Mouse (Mus musculus) ovary, postnatal 14 days (tissue): ENCODE data around the gene Klhl32.

Experiments used
- DNase-seq: peaks from one replicate; pipeline ENCODE4 v3.0.0; 2022; ENCODE audit warnings: low spot score

Gene Klhl32

DNA sequence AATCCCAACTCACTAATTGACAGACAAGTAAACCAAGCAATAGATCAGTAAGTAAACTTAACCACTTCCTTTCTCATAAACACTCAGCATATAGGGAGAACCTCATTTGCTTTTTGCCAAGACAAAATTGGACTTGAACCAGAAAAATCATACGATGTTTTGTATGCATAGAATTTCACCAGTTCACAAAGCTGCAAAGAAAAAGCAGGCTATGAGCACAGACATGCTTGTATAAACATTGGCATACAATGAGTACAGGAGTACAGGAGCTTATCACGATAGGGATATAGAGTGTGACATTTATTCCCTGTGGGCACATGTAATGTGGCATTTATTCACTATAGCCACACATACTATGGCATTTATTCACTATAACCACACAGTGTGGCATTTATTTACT, 220.5 kb downstream of the Klhl32 start:
- DNase-seq = no peak

DNA sequence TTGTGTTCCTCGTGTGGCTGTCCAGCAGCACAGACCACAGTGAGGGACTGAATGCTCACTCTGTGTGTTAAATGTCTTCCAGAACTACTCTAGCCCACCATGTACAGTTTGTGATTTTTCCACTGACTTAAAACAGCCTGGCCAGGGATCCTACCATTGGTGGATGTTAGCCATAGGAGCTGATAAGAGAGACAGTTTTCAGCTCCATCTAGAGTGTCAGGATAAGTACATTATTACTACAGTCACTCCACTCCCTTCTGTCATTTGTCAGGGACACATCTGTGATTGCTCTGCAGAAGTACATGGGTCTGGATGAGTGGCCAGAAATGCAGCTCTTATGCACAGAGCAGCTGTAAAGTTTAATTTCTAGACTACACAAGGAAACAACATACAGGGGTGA, 223.1 kb downstream of the Klhl32 start:
- no peak for DNase-seq

DNA sequence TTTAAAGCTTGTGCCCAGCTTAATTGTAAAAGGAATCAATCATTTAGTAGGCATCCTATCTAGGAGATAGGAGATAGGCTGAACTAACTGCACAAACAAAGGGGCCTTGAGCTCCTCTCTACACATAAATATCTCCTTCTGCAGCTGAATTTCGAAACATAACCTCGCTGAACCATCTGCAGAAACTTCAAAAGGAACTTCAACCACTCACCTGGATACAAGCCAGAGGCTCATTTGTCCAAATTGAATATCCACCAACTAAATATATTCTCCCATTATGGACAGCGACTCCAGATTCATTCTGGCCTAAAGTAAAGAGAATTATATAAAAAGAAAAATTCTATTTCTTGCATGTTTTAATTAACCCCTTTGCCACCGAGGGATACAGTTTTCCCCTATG, 224.2 kb downstream of the Klhl32 start:
- DNase-seq = no peak

DNA sequence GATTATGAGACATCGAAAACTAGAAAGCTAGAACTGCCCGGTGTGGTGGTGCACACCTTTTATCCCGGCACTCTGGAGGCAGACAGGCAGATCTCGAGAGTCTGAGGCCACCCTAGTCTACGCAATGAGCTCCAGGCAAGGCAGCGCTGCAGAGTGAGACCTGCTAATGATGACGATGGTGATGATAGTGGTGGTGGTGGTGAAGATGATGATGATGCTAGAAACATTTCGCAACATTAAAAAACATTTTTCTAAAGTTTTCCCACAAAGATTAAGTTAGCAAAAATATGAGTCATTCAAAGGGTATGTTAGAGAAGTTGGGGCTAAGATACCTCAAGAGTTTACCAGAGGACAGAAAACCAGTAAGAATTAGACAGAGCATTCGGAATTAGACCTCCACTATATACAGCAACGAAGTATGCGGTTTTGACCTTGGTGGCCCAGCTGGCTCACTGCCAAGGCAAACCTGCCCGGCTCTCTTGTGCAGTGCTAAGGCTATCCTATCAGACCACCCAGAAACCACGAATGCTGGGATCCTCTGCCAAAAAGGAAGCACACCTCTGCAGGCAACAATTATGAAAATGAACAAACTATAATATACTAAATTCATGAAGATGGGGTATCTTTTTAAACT, 224.9 kb downstream of the Klhl32 start:
- DNase-seq = peak; percentile 11

DNA sequence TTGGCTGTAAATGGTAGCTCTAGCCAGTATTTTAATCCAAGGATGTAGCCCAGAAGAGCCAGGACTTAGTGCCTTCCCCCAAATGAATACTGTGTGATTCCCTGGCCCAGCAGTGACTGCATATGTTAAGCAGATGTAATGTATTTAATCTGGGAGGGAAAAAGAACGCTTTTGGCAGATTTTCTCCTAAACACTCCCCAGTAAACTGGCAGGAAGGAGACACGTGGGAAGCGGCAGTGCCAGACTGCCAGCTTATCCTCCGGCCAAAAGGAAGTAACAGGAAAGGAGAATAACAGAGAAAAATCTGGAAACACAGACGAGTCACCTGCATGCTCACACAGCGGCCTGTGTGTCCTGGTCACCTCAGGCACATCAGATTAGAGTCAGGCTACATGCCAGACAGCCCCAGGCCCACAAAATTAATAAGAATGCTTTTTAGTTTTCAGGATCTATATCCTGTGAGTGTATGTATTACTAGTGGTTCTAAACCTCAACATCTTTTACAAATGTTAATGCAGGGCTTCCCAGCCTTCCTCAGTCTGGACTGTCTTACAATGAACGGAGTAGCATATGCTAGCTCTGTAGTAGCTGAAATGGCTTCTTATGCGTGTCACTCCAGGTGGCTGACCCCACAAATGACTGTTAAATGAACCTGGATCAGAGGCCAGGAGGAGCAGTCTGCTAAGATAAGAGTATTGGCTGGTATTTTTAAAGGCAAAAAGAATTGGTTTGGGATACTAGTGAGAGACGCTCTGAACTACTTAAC, 229.3 kb downstream of the Klhl32 start:
- no peak for DNase-seq

DNA sequence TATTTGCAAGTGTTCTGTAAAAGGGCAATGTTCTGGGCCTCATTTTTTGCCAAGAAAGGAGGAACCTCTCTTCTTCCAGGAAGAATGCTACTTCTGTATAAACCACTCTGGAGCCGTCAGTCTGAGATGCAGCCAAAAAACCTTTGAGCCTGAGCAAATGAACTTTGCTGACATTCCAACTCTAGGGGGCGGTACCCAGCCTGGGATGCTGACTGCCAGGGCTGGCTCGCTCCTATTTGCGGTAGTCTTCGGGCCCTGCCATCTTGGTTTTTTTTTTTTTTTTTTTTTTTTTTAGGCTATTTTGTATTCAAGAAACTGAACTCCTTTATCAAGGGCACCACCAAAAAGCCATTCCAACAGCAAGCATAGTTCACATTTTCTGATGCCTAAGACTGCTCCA, 230.5 kb downstream of the Klhl32 start:
- DNase-seq = no peak

DNA sequence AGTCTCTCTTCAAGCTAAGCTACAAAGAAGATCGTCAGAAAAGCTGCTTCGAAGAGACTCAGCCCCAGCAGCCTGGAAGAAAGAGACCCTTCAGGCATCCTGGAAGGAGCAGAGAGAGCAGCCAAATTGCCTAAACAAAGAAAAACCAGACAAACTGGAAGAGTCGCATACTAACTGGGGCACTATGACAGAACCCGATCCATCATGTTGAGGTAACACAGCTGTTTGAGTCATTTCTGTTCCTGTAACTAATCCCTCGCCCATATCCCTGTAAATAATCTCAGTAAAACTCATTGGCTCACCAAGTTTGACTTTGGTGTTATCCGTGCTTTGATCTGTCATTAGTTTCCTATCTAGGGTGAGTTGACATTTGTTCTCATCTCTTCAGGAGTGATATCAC, 230.9 kb downstream of the Klhl32 start:
- DNase-seq = no peak

DNA sequence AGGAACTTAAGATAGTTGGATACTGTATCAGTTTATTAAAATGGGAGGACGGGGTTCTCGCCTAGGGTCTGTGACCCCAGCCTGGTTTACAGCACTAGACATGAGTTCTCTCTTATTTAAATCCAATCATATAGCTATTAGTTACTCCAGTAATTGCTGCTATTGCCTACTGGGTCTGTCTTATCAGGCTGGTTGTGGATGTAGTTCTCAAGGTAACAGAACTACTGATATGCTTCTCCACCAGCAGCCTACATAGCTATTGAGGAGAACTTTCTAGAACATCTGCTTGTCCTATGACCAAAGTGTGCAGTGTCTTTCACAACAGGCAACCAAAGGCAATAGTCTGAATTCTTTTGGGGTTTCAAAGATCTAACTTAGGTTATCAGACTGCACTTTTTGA, 241.4 kb downstream of the Klhl32 start:
- DNase-seq = no peak

DNA sequence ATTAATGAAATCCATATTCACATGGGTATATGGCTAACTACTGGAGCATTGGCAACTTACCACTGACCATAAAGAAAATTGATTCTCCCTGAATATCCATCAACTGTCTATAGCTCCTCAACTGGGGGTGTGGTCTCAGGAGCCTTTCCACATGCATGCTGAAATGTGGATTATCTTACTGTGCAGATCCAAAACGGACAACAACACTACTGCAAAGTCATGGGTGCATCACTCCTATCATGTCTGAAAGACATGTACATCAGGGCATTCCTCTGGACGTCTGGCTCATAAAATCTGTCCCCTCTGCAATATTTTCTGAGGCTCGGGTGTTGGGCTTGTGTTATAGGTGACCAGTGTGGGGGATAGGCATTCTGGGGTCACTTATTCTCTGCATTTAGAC, 241.8 kb downstream of the Klhl32 start:
- DNase-seq = no peak

DNA sequence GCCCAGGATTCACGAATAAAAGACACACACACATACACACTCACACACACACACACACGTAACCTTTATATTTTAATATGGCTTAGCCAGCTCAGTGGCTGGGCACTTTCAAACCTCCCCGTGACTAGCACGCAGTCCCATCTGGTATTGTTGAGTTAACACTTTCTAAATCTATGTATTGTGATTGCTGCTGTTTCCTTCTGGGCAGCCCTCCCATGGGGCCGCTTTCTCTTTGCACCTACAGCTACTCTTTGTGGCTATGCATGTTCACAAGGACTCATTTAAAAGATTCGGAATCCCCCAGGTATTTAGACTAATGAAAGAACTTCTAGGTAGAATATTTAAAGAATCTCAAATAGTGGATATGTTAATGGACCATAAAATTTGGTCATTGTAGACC, 249.2 kb downstream of the Klhl32 start:
- no peak for DNase-seq

DNA sequence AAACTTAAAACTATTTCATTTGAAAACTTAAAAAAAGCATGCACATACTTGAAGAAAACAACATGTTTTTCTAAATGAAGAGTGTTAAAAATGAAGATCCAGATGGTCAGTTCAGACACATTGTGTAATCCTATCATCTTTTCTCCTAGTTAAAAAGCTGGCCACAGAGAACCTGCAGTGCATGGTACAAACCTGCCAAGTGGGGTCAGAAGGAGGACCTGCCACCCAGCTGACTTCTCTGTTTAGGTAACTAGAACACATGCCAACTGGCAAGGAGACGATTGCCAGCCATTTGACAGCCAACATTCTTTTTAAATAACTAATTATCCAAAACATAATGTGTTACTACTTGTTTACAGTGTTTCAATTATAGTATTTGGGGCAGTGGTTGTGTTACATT, 252.3 kb downstream of the Klhl32 start:
- DNase-seq = no peak

DNA sequence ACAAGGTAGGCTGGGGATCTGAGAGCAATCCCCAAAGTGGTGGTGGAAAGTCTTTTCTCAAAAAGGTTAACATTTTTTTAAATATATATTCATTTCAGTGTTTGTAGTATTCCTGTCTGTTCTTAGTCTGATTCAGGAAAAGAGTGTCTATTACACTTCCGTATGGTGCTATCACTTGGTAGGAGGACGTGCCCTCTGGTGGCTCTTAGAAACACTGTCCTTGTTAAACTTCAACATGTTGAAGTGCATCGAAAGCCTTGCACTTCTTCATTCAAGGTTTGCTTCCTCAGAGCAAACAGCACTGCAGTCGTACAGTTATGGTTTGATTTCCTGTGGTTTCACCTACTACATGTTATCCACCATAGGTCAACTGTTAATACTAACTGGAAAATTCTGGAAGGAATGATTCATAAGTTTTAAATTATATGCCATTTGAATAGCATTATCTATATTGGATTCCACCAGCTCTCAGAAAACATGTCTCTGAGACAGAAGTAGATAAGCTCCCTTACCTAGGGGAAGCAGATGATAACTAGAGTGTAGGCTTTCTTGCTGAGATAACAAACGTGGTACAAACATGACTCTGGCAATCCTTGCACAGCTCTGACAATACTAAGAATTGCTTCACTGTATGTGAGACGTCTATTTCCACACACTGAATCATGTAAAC, 253.8 kb downstream of the Klhl32 start:
- DNase-seq = no peak

DNA sequence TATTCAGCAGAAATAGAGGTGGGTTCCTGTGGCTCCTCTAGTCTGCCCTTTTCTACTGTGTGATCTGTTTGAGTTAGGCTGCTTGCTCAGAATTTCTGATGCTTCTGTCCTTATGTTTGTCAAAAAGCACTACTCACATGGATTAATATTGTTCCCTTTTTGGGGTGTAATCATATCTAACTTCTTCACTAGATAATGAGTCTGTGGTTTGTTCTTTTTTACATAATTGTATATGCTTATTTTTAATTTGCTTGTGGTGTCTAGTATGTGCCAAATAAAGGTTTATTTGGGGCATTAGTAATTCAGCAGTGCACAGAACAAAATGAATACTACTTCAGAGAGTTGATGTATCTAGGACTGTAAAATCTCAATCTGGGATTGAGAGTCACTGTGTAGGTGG, 256.1 kb downstream of the Klhl32 start:
- no peak for DNase-seq

DNA sequence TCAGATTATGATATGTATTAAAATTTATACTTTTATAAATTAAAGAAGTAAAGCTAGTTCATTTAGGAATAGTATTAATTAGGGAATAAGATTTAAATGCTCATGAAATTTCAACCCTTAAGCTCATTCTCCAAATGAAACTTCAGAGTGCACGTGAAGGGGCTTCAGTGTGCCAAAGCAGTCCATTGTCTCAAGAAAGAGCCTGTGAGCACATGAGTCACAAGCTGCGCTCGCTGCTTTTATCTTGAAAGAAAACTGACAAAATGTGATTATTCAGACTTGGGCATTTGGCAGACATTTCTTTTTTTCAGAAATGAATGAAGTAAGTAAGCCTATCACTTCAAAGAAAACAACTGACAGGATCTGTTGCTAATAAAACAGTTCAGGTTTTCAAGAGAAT, 266.9 kb downstream of the Klhl32 start:
- DNase-seq = no peak

DNA sequence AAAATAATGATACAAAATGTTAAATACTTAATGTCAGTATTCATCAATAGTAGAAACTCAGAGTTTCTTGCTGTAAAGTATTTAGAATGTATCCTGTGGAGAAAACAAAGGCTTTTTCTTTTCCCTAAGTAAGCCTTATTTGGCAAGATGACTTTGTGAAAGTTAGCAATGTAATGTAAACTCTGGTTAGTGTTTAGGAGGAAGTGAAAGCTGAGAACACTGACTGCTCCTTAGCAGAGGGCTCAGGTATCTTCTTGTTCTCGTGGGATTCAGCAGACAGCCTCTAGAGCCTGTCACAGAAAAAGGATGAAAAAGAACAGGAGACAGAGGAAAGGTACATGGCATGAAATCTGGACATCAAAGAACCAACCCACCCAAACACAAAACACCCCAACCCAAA, 268.6 kb downstream of the Klhl32 start:
- no peak for DNase-seq

DNA sequence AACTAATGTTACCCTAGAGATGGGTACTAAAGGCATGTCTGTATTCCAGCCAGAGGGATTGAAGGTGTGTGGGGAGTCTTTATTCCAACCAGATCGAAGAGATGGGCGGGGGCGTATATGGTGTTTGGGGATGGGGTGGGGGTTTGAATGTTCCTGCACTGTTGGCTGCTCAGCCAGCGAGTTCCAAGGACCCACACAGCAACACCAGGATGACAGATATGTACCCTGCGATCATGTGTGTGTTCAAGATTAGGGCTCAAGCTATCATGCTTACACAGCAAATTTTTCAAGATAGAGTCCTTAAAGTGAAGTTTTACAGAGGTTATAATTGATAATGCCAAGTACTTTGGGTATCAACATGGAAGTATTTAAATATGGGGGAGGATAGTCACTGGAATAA, 273.3 kb downstream of the Klhl32 start:
- no peak for DNase-seq

DNA sequence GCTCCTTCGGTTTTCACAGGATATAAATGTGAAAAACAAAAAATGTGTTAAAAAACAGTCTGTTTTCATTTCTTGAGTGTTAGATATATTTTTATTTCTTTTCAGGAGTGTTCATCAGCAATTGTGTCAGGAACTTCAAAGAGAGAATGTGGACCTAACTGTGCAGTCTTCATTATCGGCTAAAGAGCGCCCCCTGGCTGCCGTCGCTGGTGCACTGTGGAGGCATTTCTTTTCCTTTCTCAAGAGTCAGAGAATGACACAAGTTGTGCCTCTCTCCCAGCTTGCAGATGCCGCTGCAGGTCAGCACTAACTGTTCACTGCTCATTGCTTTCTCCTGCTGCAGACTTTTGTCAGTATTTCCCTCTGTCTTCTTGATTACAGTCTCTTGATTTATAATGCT, 276.6 kb downstream of the Klhl32 start:
- DNase-seq = peak; percentile 73

DNA sequence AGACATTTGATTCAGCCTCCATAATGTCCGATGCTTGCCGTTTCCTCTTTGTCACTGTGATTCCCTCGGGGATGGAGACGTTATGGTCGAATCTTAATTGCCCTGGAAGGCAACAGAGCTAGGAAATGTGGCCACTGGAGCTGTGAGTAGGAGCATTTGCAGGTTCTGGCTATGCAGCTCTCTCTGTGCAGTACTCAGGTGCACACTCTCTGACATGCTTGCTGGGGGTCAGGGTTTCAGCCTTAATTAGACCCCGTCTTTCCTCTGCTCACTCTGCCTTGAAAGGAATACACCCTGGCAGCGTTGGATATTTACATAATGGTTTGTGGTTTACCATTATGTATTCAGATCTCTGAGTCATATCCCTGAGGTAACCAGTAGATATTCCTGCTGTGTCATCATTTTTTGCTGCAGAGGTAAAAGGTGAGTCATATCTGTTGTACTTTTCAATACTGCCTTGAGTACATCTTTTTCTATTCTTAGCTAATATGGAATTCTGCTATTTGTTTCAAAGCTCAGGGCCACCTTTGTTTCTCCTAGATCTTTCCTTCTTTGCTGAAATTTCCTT, 281.9 kb downstream of the Klhl32 start:
- DNase-seq = no peak

DNA sequence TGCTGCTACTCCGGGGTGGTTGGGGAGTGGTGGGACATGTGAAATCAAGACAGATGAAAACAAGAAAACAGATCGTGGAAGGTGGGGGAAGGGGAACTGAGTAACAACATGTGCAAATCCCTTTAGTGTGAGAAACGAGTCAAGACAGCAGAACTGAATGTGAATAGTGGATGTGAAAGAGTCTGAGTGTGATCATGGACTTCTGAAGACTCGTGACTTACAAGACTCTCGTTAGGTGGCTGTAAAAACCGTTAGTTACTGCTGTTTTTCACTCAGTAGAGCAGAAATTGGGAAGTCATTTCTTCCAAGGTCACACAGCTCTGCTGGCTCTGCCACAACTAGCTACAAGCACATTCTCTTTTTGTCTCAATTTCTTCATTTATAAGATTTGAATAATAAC, 282.9 kb downstream of the Klhl32 start:
- DNase-seq = no peak
